Mouse (Mus musculus): Measurements from ENCODE around the gene Trim66.

Trim66 gene

GRCm38 (mm10) chr7:109445012-109445411 is 62.9 kb downstream of the Trim66 start:
- DNase-seq, result peak; percentile 51

- no peak for DNase-seq
These were observed 65.2 kb downstream of the Trim66 start for GRCm38 (mm10) chr7:109442739-109443138.

GRCm38 (mm10) chr7:109440697-109441269 is 67.2 kb downstream of the Trim66 start:
- DNase-seq, result no peak

GRCm38 (mm10) chr7:109438781-109439591 is 68.9 kb downstream of the Trim66 start, which contains the start of gene Stk33:
TSS of gene Stk33 (minus strand) at chr7:109439081.
- DNase-seq, result no peak

- DNase-seq, result peak; percentile 70
These were observed 83.3 kb downstream of the Trim66 start for GRCm38 (mm10) chr7:109424422-109425159.

GRCm38 (mm10) chr7:109422803-109423202 is 85.1 kb downstream of the Trim66 start:
- no peak for DNase-seq

- DNase-seq, result no peak
These were observed 102.4 kb downstream of the Trim66 start for GRCm38 (mm10) chr7:109405491-109405890.

GRCm38 (mm10) chr7:109399299-109399698 is 108.6 kb downstream of the Trim66 start:
- peak; percentile 75 for DNase-seq

Data from cerebellum, adult 9-10 months (tissue).